Mouse (Mus musculus) C2C12 (cell line): Measurements from ENCODE around the gene Sim2. TPM values are rescaled to one million over a fixed set of nuclear protein-coding genes. Genes with fewer than 3 reads are reported as not detected.
A peak's percentile ranks its signal among the peaks of the same experiment; 100 is the strongest.

ENCODE experiments used
- H3K27me3 ChIP-seq: one replicate; pipeline ENCODE4 v1.6.1; 2011; ENCODE audit not compliant: control insufficient read depth, insufficient read depth, insufficient read length
- H3K36me3 ChIP-seq: one replicate; pipeline ENCODE4 v1.6.1; 2011; ENCODE audit not compliant: control insufficient read depth, insufficient read depth
- H3K4me3 ChIP-seq: one replicate; pipeline ENCODE4 v1.5.1; 2011; ENCODE audit warnings: mild to moderate bottlenecking, control low read depth; ENCODE audit not compliant: poor library complexity, insufficient read depth, severe bottlenecking
- H3K79me2 ChIP-seq: one replicate; pipeline ENCODE4 v1.6.1; 2011; ENCODE audit not compliant: control insufficient read depth, insufficient read depth
- H3K79me3 ChIP-seq: one replicate; pipeline ENCODE4 v1.6.1; 2011; ENCODE audit warnings: low read depth, control low read depth
- H3ac ChIP-seq: one replicate; pipeline ENCODE3; 2011; ENCODE audit warnings: low read depth; ENCODE audit not compliant: control insufficient read depth, insufficient read length
- CEBPB ChIP-seq: IDR thresholded peaks from one replicate; pipeline ENCODE4 v1.6.1; 2011; ENCODE audit warnings: low read depth, mild to moderate bottlenecking, control low read depth, moderate library complexity
- CTCF ChIP-seq: IDR thresholded peaks from one replicate; pipeline ENCODE4 v1.5.1; 2011; ENCODE audit not compliant: control insufficient read depth, insufficient read depth, insufficient read length
- FOSL1 ChIP-seq: IDR thresholded peaks from one replicate; pipeline ENCODE4 v1.8.0; 2011; ENCODE audit warnings: mild to moderate bottlenecking, low read length; ENCODE audit not compliant: poor library complexity, insufficient read depth, severe bottlenecking
- MAX ChIP-seq: IDR thresholded peaks from one replicate; pipeline ENCODE4 v1.6.1; 2011; ENCODE audit warnings: mild to moderate bottlenecking, control low read depth
- MYOD1 ChIP-seq: IDR thresholded peaks from one replicate; pipeline ENCODE4 v1.6.1; 2011; ENCODE audit warnings: low read depth; ENCODE audit not compliant: control insufficient read depth, insufficient read length
- MYOG ChIP-seq: IDR thresholded peaks from one replicate; pipeline ENCODE4 v1.6.1; 2011; ENCODE audit not compliant: control insufficient read depth, insufficient read length; ENCODE audit errors: extremely low read depth
- USF1 ChIP-seq: IDR thresholded peaks from one replicate; pipeline ENCODE4 v1.6.1; 2011; ENCODE audit warnings: low read depth, mild to moderate bottlenecking, control low read depth, moderate library complexity
- polyA plus RNA-seq: library from polyadenylated mRNA; unstranded; fragments of >200 nt; fragmentation: generic; extraction: Trizol; gene quantifications from one replicate; pipeline ENCODE4 v1.2.1, GENCODE M21; 2012; ENCODE audit warnings: missing spikeins

The Sim2 gene
- polyA plus RNA-seq, 1 experiment, result 8.0 TPM

- Histone ChIP-seq H3K79me2 (no peaks in the 10 kb centered on the region), H3ac (peak overlapping the region; percentile 72), H3K79me3 (peaks cover 5% of the 10 kb centered on the region), H3K27me3 (no peaks in the 10 kb centered on the region), H3K36me3 (no peaks in the 10 kb centered on the region), H3K4me3 (peak overlapping the region; percentile 49)
- no peak for TF ChIP-seq CTCF
- TF ChIP-seq FOSL1, result no peak
- no peak for TF ChIP-seq MYOD1
- no peak for TF ChIP-seq MAX
- no peak for TF ChIP-seq CEBPB
- no peak for TF ChIP-seq MYOG
- no peak for TF ChIP-seq USF1
Measured at GRCm38 (mm10) chr16:94085603-94086285, 1.0 kb downstream of the Sim2 start.

- Histone ChIP-seq H3K79me3 (peaks cover 5% of the 10 kb centered on the region), H3K4me3 (peak overlapping the region; percentile 49), H3K36me3 (no peaks in the 10 kb centered on the region), H3K79me2 (no peaks in the 10 kb centered on the region), H3K27me3 (no peaks in the 10 kb centered on the region), H3ac (peak overlapping the region; percentile 71)
- no peak for TF ChIP-seq CTCF
- TF ChIP-seq MYOD1, result no peak
- TF ChIP-seq USF1, result no peak
- TF ChIP-seq CEBPB, result no peak
- TF ChIP-seq MAX, result no peak
- TF ChIP-seq MYOG, result no peak
- no peak for TF ChIP-seq FOSL1
Measured at GRCm38 (mm10) chr16:94086701-94087569, 2.2 kb downstream of the Sim2 start.

DNA sequence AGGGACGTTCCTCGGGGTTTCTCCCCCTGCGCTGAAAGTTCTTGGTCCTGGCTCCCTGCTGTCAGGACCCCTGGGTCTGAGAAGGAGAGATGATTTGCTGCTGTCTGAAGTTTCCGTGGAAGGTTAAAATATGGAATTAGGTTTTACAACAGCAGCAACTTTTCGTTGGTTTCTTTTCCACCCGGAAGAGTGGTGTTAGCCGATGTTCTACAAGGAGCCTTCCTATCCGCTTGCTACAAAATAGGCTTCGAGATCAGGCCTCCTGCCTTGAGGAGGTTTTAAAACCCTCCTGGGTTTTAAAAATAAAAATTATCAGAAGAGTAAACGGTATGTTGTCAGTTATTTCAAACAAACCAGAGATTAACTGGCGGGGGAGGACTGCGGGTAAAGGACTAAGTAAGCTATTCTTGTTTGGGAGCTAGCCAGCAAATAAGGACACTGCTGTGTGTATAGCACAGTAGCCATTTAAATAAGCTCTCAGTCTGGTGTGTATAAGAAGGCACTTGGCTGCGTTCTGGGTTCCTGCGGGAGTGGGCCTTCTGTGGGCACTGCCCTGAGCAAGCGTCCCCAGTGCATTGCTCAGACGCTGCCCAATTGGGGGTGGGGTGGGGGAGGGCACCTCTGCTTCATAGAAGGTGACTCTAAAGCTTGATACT lies 3.0 kb downstream of the Sim2 start:
- peak overlapping the region; percentile 49 for H3K4me3 ChIP-seq
- no peaks in the 10 kb centered on the region for H3K79me2 ChIP-seq
- H3ac ChIP-seq, result peak overlapping the region; percentile 71
- H3K36me3 ChIP-seq, result no peaks in the 10 kb centered on the region
- no peaks in the 10 kb centered on the region for H3K27me3 ChIP-seq
- peaks cover 5% of the 10 kb centered on the region for H3K79me3 ChIP-seq
- TF ChIP-seq CTCF (no peak), FOSL1 (no peak), MAX (no peak), MYOD1 (no peak), CEBPB (no peak), USF1 (no peak), MYOG (no peak)

DNA sequence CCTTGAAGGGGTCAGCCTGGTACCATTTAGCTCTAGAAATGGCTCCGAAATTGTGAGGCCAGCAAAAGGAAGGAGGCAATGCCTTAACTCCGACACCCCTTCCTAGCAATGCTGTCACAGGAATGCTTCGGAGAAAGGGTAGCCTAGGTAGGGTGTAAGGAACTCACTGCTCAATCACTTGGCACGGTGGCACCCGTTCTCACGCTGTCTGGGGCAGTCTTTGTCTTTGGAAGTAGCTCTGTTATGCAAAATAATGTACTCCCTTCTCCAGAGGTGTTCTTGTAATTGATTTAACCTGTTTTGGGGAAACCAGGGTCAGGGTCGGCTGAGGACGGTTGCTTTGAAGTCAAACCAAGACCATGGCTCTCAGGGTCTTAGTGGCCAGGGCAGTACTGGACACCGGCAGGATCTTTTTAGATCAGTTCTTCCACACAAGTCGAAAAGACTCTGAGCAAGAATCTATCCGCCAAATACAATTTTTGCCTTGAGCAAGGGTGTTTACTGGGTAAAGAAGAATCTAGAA lies 3.6 kb downstream of the Sim2 start:
- Histone ChIP-seq H3K4me3 (no peak overlapping the region), H3ac (no peak overlapping the region), H3K79me3 (peaks cover 5% of the 10 kb centered on the region), H3K79me2 (no peaks in the 10 kb centered on the region), H3K36me3 (no peaks in the 10 kb centered on the region), H3K27me3 (no peaks in the 10 kb centered on the region)
- TF ChIP-seq FOSL1, result no peak
- TF ChIP-seq CEBPB, result no peak

DNA sequence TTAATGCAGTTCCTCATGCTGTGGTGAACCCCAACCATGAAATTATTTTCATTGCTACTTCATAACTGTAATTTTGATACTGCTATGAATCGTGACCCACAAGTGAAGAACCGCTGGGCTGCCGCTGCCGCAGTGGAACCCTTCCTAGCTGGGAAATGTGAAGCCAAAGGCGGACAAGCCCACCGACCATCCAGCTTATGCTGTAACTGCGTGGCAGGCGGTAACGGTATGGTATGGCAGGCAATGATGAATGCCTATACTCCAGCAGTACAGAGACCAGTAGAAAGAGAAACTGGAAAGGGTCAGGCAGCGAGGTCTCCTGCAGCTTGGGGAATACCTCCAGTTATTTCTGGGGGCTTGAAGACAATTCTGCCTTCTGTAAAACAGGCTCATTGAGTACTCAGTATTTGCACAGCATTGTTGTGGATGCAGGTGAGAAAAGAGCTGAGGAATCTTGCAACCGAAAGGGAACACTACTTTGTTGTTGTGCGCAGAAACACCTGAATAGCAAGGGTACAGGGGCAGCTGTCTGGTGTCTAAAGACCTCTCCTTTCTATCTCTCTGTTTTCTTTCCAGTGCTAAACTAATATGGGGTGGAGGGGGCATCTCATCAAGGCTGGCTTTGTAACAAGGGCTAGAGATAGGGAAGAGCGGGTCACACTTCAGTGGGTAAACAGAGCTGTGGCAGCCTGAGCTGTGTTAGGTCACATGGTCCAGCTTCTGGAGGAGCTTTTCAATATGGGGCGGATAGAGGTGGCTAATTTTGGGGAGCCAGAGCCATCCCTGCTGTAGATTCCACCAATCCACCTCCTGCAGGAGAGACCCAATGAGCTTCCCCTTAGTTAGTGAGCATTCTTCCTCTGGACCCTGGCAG lies 4.3 kb downstream of the Sim2 start:
- Histone ChIP-seq H3K4me3 (no peak overlapping the region), H3K36me3 (no peaks in the 10 kb centered on the region), H3K79me3 (peaks cover 5% of the 10 kb centered on the region), H3K27me3 (no peaks in the 10 kb centered on the region), H3K79me2 (no peaks in the 10 kb centered on the region), H3ac (no peak overlapping the region)
- TF ChIP-seq CEBPB (no peak), MYOG (no peak), CTCF (no peak), USF1 (no peak), MYOD1 (no peak), MAX (no peak), FOSL1 (no peak)
